13 mouse cellular contexts compared by ENCODE assay signal in genomic region chr19:56061882-56062540, GRCm38 (mm10).
A peak's percentile ranks its signal among the peaks of the same experiment; 100 is the strongest.
DNase-seq lines count a peak whose midpoint lies in the region; ATAC-seq lines count a peak whose summit lies in the region.
"Had no signal": no experiment of that assay in that cellular context is flagged by ENCODE, and none has a peak within 500 bp of the region (broad histone marks: within the 10 kb centered on the region; RNA-seq: fewer than 3 reads in every experiment).

No protein-coding gene starts in this region.

- H3K4me1 ChIP-seq in hindbrain, embryonic 10.5 days (replicated peaks), result peaks cover 49% of the 10 kb centered on the region
- H3K4me1 ChIP-seq in midbrain, embryonic 12.5 days, result peaks cover 48% of the 10 kb centered on the region
- H3K4me1 ChIP-seq: lung, embryonic 15.5 days had no signal

- H3K4me3 ChIP-seq in hindbrain, embryonic 10.5 days, result no peak overlapping the region
- H3K4me3 ChIP-seq in midbrain, embryonic 12.5 days, result no peak overlapping the region
- H3K4me3 ChIP-seq: limb, embryonic 13.5 days; lung, embryonic 15.5 days; myocyte had no signal

- WGBS in hindbrain, embryonic 10.5 days, result 27% methylated on average over 10 of the region's 10 CpGs
- 10% methylated on average over 10 of the region's 10 CpGs for WGBS in midbrain, embryonic 12.5 days

- H3K27me3 ChIP-seq in hindbrain, embryonic 10.5 days (ENCODE audit: insufficient read depth, poor library complexity, severe bottlenecking), result peaks cover 41% of the 10 kb centered on the region
- H3K27me3 ChIP-seq in midbrain, embryonic 12.5 days, result peaks cover 59% of the 10 kb centered on the region
- H3K27me3 ChIP-seq: lung, embryonic 15.5 days had no signal

- no peaks in the 10 kb centered on the region for H3K36me3 ChIP-seq in hindbrain, embryonic 10.5 days
- H3K36me3 ChIP-seq in midbrain, embryonic 12.5 days, result no peaks in the 10 kb centered on the region
- H3K36me3 ChIP-seq: limb, embryonic 13.5 days; lung, embryonic 15.5 days had no signal

- H3K4me2 ChIP-seq in midbrain, embryonic 12.5 days (replicated peaks), result peak overlapping the region; percentile 11; the same call in 1 of the 2 replicates
- H3K4me2 ChIP-seq: limb, embryonic 13.5 days; lung, embryonic 15.5 days had no signal

- H3K27ac ChIP-seq in hindbrain, embryonic 10.5 days, result peak overlapping the region; percentile 89
- peak overlapping the region; percentile 95 for H3K27ac ChIP-seq in midbrain, embryonic 12.5 days (replicated peaks)
- H3K27ac ChIP-seq: limb, embryonic 13.5 days; lung, embryonic 15.5 days had no signal

- H3K9ac ChIP-seq in midbrain, embryonic 12.5 days (replicated peaks), result no peak overlapping the region
- H3K9ac ChIP-seq: limb, embryonic 13.5 days; lung, embryonic 15.5 days had no signal

- DNase-seq in left cerebral cortex, adult 11 months (ENCODE audit: low spot score), result peak; percentile 9
- DNase-seq in left cerebral cortex, adult 18-20 months (ENCODE audit: low spot score in 2 of 2), result no peak
- peak; percentile 70 for DNase-seq in hindbrain, embryonic 10.5 days (ENCODE audit: low spot score)
- peak; percentile 44 for DNase-seq in retina, embryonic 14.5 days (ENCODE audit: low spot score)
- no peak for DNase-seq in cerebellum, adult 18-20 months
- DNase-seq in lung, postnatal 14 days, result no peak
- DNase-seq in ovary, adult 18-20 months (ENCODE audit: low spot score), result no peak
- DNase-seq: B cell, adult 2 months; thymus, adult 2 months had no signal

- peak; percentile 89 for ATAC-seq in midbrain, embryonic 12.5 days (ENCODE audit: low FRiP score, low read depth)

- H3K9me3 ChIP-seq in hindbrain, embryonic 10.5 days, result no peaks in the 10 kb centered on the region
- no peaks in the 10 kb centered on the region for H3K9me3 ChIP-seq in midbrain, embryonic 12.5 days
- H3K9me3 ChIP-seq: limb, embryonic 13.5 days; lung, embryonic 15.5 days had no signal

Comparison
In these comparisons a context has a peak if more than half of its experiments do, and no peak if none do; other contexts are left out.
1. DNase-seq: peak in left cerebral cortex, adult 11 months (single experiment), hindbrain, embryonic 10.5 days (single experiment) and retina, embryonic 14.5 days (single experiment); none in left cerebral cortex, adult 18-20 months (0 of 2), cerebellum, adult 18-20 months (0 of 2), lung, postnatal 14 days (single experiment) and ovary, adult 18-20 months (single experiment).